Mouse (Mus musculus) megakaryocyte, adult 5-6 weeks (primary cell): ENCODE measurements at regions not wholly inside any gene's neighbourhood (a gene's known extent, or its start where the extent isn't known, plus 50 kb on each side); places are given as distances from the start of the nearest gene placed in this dataset.

Experiments used
- ATAC-seq: 2 replicates; pipeline ENCODE4 v1.8.0; 2016; ENCODE audit warnings: mild to moderate bottlenecking, inconsistent platforms; ENCODE audit not compliant: poor library complexity, severe bottlenecking

DNA sequence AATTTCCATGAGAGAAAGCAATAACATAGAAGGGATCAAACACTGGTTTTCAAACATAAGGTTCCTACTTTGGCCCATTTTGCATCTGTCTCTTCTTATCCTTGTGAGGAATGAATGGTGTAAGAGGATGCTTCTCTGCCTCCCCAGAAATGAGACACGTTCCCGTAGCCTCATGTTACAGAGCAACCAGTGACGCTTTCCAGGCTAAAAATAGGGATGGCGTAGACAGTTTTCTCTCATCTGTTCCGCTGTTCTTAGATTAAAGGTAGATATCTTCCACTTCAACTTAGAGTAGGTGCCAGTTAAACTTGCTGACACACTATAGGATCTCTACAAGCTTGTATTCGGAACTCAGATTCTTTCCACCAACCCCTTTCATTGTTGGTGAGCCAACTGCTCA lies 69.1 kb upstream of the Pde7b start:
- ATAC-seq, result no peak

DNA sequence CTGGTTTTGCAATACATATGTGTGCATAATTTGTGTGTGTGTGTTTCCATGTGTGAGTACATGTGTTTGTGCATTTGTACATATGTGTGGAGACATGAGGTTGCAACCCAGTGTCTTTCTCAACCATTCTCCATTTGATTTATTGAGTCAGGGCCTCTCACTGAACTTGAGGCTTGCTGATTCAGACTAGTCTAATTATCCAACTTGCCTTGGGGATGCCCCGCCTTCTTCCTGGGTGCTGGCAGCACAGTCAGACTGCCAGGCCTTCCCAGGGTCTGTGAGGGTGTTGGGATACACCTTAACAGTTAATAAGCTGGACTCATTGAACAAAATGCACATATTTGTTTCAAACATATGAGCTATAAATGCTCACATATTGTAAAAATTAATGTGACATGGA lies 56.1 kb upstream of the Pde7b start:
- ATAC-seq, result no peak

DNA sequence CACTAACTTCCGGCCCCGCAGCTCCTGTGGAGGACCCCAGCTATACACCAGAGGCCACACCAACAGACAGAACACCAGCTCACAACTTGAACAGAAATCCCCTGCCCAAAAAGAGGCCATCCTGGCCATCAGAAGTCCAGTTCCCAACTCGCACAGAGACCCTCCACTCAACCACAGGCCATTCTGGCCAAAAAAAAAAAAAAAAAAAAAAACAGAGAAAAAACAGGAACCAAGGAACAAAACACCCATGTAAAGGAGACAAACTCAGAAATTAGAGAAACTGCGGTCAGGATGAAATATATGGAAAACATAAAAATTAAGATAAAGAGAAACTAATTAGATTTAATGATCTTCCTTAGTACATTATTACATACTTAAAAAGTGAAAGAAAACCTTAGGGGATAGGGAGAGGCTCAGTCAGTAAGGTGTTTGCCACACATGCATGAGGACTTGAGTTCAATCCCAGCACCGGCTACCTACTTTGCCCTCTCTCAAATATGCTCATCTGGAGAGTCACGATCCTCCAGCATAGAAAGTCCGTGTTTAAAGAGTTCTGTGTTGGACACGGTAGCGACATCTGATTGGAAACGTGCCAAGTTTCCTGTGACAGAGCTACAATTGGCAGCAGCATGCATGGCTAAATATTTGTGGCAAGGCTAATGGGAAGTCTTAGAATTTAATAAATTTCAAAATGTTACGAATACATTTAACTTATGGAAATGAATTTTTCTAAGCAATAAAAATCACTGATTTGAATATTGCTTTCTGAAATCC lies 51.9 kb upstream of the Pde7b start:
- peak; percentile 45; the same call in 1 of the 2 replicates for ATAC-seq

DNA sequence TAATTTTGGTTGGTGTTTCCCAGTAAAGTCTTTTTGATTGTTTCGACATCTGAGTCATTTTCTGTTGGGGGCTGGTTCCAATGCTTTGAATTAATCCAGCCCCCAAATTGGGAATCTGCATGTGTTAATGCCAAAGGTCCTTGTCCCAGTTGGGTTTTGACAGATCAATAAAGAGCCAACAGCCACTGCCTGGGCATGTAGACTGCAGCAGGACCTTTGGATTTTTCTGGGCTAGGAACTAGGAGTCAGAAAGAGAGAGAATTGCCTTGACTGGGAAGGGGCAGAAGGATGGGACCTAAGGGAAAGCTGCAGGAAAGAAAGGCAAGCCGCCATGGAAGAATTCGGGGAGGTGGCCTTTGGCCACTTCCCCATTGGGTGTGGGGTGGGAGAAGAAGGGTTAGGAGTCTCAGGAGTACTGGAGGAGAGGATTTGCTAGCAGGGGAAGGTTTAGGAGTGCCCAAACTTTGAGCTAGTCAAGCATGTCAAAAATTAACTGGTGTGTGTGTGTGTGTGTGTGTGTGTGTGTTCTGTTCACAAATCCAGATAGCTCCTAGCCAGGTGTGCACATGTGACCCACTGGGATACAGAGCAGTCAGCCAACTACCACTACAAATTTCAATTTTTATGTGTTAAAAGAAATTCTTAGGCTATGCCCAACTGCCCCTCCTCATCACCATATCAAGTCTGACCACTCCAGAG lies 51.0 kb upstream of the Pde7b start:
- no peak for ATAC-seq
